Mouse (Mus musculus) thymus, adult 2 months (tissue): ENCODE results near the gene Pfkfb4.

Source experiments
- CTCF ChIP-seq: fragments of 200-500 bp; IDR thresholded peaks from 2 replicates; pipeline ENCODE4 v1.5.1; 2012; ENCODE audit warnings: mild to moderate bottlenecking, control low read depth, low read length, moderate library complexity, borderline replicate concordance; ENCODE audit not compliant: control insufficient read depth, poor library complexity, insufficient read depth; ENCODE audit errors: extremely low read depth
- POLR2A ChIP-seq: fragments of 200-500 bp; IDR thresholded peaks from 2 replicates; pipeline ENCODE4 v1.6.1; 2012; ENCODE audit warnings: mild to moderate bottlenecking, low read length, control low read depth, moderate library complexity; ENCODE audit not compliant: control insufficient read depth, poor library complexity, insufficient read depth; ENCODE audit errors: extremely low read depth

GRCm38 (mm10) chr9:108989802-108990461 is 1.6 kb upstream of the Pfkfb4 start:
- TF ChIP-seq CTCF (no peak), POLR2A (no peak)
